Mouse (Mus musculus): ENCODE measurements around the gene Sec61g.
"Not testable (repeated sequence)": the region's sequence is repeated elsewhere in the genome, so short reads cannot be mapped to it uniquely, and the experiment has no call there.

Gene Sec61g

GRCm38 (mm10) chr11:16508052-16508654 lies at the start of gene Sec61g:
Gene Sec61g (minus strand): TSS chr11:16508484.
- DNase-seq (ENCODE audit: inconsistent age in 2 of 2, low spot score in 1 of 2): peak; percentile 94 to 97

- DNase-seq (ENCODE audit: inconsistent age in 2 of 2, low spot score in 1 of 2): peak; percentile 45 to 57
Measured at GRCm38 (mm10) chr11:16546421-16547163, 38.3 kb upstream of the Sec61g start.

DNA sequence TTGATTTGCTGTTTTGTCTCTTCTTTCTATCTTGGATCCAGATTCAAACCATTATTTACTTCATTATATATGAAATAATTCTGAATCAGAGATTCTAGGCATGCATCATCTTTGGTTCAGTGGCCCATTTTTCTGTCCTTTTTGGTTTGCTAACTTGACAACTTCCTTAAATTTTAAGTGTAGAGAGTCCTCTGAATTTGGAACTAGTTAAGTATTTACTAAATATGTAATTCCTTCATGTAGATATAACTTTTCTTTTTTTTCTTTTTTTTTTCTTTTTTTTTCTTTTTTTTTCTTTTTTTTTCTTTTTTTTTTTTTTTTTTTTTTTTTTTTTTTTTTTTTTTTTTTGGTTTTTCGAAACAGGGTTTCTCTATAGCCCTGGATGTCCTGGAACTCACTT lies 29.1 kb upstream of the Sec61g start:
- no peak for DNase-seq (ENCODE audit: inconsistent age in 2 of 2, low spot score in 1 of 2)

DNA sequence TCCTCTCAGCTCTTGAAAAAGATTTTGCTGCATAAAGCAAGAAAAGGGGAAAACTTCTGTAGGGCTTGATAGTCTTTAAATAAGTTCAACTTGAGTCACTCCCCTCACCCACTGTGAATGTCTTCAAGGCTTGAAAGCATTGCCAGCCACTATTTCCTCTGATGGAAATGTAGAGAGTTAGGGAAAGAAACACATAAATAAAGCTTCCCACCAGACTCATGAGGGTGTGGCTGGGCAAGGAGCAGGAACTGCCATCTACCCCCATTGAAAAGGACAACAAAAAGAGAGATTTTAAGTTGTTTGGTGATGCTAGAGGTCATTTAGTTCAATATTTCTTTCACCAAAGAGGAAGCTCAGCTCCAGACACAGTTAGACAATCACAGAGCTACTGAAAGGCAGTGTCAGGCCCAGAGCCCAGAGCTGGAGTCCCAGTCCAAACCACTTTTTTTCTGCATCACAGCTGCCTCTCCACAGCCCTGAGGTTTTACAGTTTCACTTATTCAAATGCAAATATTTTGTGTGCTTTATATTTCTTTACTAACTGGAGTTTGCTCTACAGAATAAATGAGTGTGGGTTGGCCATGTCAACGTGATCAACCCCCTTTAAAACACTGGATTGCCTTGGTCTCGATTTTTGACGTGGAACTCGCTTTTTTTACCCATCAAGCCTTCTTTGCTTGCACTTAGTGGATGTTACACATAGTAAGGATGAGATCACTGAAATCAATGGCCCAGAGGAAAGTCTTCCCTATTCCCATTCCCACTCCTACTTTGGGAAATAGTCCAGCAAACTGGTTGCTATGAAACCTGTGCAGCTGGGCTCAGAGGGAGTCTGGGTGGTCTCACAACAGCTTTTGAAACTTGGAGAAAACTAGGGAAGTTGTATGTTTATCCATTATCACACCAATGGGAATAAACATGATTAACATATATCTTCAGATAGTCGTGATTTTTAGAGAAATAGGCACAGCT lies 26.6 kb upstream of the Sec61g start:
- no peak for DNase-seq (ENCODE audit: inconsistent age in 2 of 2, low spot score in 1 of 2)

- peak in 1 of 2 experiments; percentile 32 for DNase-seq (ENCODE audit: inconsistent age in 2 of 2, low spot score in 1 of 2)
Measured at GRCm38 (mm10) chr11:16532877-16533276, 24.6 kb upstream of the Sec61g start.

DNA sequence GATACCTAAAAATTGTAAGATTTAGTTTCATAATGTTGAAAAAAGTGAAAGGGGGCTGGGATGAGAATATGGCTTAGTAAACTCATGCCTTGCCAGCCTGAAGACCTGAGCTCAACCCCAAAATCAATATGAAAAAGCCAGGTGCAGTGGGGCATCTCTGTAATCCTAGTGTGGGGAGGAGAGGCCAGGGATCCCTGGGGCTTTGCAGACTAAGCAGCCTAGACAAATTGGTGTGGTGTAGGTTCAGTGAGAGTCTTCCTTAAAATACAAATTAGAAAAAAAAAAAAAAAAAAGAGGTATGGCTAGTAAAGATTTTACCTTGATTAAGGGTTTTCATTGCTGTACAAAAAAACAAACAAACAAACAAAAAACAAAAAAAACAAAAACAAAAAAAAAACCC lies 20.6 kb upstream of the Sec61g start:
- DNase-seq (ENCODE audit: inconsistent age in 2 of 2, low spot score in 1 of 2): no peak

DNA sequence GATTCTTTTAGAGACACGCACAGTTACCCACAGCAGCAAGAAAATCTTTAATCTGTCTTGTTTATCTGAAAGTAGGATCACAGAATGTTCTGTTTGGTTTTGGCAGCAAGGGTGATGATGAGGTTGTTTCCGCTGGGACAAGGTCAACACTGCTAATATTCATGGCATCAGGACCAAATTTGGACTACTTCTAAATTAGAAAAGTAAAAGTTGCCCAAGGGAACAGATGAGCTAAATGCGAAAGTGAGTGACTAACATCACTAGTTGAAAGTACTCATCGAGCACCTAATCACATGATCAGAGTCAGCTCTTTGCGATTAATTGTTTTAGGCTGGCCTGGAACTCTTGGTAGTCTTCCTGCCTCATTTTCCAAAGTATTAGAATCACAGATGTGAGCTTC lies 20.1 kb upstream of the Sec61g start:
- DNase-seq (ENCODE audit: inconsistent age in 2 of 2, low spot score in 1 of 2): no peak

- no peak for DNase-seq (ENCODE audit: inconsistent age in 2 of 2, low spot score in 1 of 2)
Measured at GRCm38 (mm10) chr11:16527743-16528142, 19.5 kb upstream of the Sec61g start.

GRCm38 (mm10) chr11:16526467-16526866 lies 18.2 kb upstream of the Sec61g start:
- DNase-seq (ENCODE audit: inconsistent age in 2 of 2, low spot score in 1 of 2): no peak

- DNase-seq (ENCODE audit: inconsistent age in 2 of 2, low spot score in 1 of 2): no peak
Measured at GRCm38 (mm10) chr11:16525724-16526123, 17.4 kb upstream of the Sec61g start.

GRCm38 (mm10) chr11:16524917-16525640 lies 16.8 kb upstream of the Sec61g start:
- DNase-seq (ENCODE audit: inconsistent age in 2 of 2, low spot score in 1 of 2): peak in 1 of 2 experiments; percentile 76

DNA sequence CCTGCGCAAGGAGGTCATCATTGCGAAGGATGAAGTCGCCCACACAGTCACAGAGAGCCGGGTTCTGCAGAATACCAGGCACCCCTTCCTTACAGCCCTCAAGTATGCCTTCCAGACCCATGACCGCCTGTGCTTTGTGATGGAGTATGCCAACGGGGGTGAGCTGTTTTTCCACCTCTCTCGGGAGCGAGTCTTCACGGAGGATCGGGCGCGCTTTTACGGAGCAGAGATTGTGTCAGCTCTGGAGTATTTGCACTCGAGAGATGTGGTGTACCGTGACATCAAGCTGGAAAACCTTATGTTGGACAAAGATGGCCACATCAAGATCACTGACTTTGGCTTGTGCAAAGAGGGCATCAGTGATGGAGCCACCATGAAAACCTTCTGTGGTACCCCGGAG lies 6.8 kb upstream of the Sec61g start:
- DNase-seq (ENCODE audit: inconsistent age in 2 of 2, low spot score in 1 of 2): not testable (repeated sequence)

- DNase-seq (ENCODE audit: inconsistent age in 2 of 2, low spot score in 1 of 2): not testable (repeated sequence)
Measured at GRCm38 (mm10) chr11:16514221-16514620, 5.9 kb upstream of the Sec61g start.

DNA sequence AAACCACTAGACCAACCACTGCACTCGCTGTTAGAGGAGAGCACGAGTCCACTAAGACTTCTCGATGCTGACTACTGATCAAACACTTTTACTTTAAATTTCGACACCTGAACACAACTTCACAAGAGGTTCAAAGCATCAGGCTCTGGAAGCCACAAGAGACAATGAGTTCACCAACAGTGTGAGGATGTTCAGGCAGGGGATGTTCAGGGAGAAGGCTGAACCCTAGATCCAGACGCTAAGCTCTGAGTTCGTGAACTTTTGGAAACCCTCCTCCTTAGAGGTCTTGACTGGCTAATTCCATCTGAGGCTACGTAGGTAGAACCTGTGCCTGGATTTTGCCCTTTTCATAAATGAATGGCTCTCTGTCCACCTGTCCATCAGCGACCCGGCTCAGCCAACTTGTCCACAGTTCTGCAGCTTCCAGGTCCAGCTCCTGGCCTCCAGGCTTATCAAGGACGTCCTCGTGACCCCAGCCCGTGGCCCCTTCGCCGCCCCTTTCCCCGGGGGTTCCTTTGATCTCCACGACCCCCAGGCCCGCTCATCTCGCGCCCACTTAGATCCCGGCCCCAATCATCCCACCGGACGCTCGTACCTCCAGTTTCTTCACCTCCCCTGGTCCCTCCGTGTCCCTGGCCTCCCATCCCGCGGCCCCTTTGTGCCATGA lies 766 bp downstream of the Sec61g start:
- no peak for DNase-seq (ENCODE audit: inconsistent age in 2 of 2, low spot score in 1 of 2)

- no peak for DNase-seq (ENCODE audit: inconsistent age in 2 of 2, low spot score in 1 of 2)
Measured at GRCm38 (mm10) chr11:16505999-16506398, 2.3 kb downstream of the Sec61g start.

DNA sequence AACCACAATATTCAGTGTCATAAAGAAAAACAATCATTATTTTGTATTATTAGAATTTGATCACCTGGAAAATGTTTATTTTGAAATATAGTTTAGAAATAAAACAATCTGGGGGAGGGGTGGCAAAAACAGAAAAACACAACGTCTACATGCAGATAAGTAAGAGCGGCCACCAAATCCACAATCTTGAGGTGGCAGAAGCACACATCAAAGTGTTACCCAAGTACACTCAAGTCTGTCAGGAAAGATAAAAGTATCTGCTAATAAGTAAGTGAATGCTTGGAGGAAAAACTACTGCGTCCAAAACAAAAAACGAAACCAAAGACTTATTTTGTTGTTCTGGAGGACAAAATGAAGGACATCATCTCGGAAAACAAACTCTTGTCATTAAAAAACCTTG lies 5.1 kb downstream of the Sec61g start:
- DNase-seq (ENCODE audit: inconsistent age in 2 of 2, low spot score in 1 of 2): no peak

DNA sequence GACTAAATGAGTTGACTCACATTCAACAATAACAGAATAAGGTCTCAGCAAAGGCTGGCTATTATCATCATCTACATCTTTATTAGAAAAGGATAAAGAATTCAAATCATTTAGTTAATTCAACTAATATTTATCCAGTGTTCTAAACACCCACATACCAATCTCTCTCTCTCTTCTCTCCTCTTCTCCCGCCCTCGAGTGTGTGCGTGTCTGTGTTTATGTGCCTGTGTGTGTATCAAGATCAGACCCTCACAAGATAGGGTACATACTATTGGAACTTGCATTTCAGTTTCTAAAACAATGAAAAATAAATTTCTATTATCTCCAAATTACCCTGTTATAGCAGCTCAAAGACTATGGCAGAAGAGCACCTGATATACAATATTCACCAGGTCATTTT lies 5.5 kb downstream of the Sec61g start:
- no peak for DNase-seq (ENCODE audit: inconsistent age in 2 of 2, low spot score in 1 of 2)

DNA sequence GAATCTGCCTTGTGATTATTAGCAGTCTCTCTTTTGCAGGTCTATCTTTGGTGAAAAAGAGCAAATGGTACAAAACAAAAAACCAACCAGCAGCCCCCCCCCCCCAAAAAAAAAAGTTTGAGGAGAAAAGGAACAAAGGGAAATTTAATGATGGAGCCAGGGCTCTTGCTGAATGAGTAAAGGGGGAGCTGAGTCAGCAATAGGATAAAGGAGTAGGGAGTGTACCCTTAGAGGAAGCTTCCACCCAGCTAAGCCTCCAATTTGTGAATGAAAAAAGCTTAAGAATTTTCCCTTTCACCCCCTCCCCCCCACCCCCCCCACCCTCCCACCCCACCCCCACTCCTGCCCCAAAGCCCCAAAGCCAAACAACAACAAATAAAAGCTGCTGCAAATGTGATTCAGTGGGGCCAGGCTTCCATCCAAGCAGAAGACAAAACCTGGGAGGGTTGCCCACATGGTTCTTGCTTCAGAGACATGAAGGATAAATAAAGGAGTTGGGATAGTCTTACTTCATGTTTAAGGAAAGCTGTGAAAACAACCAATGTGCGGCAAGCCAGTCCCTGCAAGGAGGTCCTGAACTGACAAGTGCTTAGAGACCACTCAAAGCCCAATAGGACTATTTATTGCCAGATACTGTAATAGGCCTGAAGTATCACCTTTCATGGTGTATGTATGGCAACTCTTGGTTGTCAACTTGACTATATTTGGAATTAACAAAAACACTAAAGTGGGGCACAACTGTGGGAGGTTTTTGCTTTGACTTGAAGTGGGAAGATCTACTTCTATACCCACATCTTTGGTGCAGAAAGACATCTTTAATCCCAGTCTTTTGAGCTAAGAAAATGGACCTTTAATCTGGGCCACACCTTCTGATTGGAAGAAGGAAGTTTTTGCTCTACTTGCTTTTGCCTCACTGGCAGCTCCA lies 9.3 kb downstream of the Sec61g start:
- no peak for DNase-seq (ENCODE audit: inconsistent age in 2 of 2, low spot score in 1 of 2)
